Mouse (Mus musculus) heart, adult 8-10 months (tissue): ENCODE data around the gene Pik3ap1. TPM values are rescaled to one million over a fixed set of nuclear protein-coding genes. Genes with fewer than 3 reads are reported as not detected.

Source experiments
- DNase-seq: peaks from one replicate; pipeline ENCODE4 v3.0.0; 2022; ENCODE audit warnings: low spot score
- total RNA-seq, 4 experiments: library from RNA; stranded (reverse); gene quantifications; 2 replicates each; pipeline ENCODE4 v1.2.4; 2022

Pik3ap1 gene
- total RNA-seq, 4 experiments from 2014 or later, result 1.1 to 1.7 (median 1.5) TPM

DNA sequence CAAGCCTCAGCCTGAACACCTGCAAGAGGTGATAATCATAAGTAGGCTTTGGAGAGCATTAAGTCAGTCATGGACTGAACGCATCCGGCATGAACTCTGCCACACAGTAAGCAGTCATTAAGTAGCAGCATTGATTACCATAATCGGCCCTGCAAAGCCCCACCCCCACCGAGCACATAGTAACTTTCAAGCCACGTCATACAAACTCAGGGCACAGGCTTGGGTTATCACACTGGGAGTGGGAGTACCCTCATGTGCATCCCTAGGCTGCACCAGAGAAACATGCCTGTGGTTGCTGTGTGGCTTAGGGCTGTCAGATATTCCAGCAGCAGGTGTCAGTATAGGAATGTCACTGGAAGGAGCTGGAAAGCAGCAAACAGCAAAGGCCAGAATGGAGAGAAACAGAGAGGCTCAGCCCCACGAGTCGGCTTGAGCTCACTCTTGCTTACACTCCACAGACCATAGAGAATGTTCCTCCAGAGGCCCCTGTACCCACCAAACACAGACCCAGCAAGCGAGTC is 105.1 kb downstream of the Pik3ap1 start:
- no peak for DNase-seq

DNA sequence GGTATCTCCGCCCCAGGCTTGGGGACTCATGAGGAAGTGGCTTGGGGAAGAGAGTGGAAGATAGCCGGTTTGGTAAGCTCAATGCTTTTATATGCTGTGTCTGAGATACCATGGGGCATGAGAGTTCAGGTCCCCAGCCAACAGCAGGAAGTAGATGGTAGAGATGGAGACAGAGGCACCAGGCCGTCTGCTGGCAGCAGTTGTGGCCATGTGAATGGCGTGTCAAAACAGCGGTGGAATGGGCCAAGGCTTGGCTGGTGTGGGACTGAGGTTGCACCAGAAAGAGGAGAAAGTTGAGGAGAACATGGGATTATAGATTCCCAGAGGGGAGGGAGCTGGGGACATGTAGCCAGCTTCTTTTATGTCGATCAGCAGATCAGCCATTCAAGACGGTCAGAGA is 106.3 kb downstream of the Pik3ap1 start:
- no peak for DNase-seq

DNA sequence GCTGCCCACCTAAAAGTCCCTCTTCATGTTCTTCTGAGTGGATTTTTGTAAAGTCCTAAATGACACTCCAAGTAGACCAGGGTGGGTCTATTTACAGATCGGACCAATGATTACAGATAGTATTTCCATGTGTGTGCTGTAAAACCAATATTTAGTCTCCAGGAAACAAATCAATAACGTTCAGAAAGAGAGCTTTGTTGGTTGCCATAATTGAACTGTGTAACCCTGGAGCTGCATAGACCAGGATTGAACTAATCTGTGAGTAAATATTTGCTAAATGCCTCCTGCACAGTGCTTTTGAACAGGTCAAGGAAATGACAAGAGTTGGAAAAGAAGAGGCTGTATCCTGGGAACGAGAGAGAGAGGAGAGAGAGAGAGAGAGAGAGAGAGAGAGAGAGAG is 109.3 kb downstream of the Pik3ap1 start:
- no peak for DNase-seq

DNA sequence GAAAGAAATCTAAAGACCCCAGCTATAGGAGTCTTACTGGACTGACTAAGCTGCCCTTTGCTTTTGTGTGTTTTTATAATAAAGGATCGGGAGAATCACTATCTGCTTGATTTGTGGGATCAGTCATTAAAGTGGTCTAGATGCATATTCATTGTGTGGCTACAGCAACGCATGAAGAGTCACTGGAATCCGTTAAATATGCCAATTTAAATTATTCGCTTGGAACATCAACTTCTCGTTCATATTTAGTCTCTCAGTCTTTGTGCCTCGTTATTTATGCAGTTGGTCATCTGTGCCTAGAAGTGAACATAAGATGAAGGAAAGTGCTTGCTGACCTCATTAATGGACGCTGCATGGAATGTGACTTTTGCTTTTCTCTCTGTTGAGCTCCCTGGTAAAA is 114.0 kb downstream of the Pik3ap1 start:
- DNase-seq, result no peak

DNA sequence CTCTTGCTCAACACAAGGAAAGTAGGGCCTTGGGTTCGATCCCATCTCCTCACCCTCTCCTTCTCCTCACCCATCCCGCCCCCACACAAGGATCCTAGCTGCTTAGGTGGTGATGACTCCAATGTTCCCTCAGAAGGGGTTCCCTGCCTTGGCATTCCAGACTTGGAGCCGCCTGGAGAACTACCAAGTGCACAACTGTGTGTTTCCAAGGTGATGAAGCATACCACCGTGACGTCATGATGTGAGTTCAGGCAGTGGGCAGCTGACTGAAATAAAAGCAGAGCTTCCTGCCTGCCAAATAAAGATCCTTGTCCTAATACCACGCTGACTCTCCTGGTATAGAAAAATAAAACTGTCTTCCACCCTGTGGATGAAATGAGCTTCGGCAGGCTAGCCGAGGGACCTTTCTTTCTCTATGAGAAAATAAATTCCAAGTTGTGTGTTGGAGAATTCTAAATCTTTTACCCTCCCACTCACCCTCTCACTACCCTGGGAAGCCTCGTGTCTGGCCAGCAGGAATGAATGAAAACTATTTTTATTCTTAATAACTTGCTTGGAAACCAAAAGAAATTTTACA is 114.7 kb downstream of the Pik3ap1 start:
- DNase-seq, result no peak

DNA sequence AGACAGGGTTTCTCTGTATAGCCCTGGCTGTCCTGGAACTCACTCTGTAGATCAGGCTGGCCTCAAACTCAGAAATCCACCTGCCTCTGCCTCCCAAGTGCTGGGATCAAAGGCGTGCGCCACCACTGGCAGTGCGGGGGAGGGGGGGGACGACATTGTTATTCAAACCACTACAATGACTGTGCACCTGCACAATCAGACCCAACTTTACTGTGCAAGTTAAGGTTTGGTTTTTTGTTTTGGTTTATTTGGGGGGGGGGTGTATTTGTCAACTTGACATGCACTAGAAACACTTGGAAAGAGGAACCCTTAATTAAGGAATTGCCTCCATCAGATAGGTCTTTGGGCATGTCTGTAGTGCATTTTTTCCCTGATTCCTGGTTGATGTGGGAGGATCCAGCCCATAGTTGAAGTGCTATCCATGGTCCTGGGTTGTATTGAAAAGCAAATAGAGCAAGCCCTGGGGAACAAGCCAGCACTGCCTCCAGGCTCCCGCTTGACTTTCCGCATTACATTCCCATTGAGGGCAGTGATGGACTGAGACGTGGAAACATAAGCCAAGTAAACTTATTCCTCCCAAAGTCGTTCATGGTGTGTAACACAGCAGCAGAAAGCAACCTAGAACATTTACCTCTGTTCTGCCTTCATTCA is 118.5 kb downstream of the Pik3ap1 start:
- DNase-seq, result no peak

DNA sequence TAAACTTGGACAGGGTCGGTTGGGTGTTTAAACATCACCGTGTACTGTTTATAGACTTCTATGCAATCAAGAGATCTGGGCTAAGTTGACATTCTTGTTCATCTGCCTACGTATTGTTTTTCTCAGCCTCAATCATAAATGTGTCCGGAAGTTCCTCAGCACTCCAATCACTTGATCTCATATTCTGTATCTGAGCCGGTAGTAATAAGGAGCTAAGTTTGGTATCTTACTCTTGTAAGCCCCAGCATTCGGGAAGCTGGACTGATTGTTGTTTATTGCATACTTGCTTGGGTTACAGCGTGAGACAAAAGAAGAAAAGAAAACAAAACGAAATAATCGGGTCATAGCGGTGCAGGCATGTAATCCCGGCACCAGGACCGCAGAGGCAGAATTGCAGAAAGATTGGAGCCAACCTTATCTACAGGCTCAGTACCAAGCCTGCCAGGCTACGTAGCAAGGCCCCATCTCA is 120.5 kb downstream of the Pik3ap1 start:
- no peak for DNase-seq

DNA sequence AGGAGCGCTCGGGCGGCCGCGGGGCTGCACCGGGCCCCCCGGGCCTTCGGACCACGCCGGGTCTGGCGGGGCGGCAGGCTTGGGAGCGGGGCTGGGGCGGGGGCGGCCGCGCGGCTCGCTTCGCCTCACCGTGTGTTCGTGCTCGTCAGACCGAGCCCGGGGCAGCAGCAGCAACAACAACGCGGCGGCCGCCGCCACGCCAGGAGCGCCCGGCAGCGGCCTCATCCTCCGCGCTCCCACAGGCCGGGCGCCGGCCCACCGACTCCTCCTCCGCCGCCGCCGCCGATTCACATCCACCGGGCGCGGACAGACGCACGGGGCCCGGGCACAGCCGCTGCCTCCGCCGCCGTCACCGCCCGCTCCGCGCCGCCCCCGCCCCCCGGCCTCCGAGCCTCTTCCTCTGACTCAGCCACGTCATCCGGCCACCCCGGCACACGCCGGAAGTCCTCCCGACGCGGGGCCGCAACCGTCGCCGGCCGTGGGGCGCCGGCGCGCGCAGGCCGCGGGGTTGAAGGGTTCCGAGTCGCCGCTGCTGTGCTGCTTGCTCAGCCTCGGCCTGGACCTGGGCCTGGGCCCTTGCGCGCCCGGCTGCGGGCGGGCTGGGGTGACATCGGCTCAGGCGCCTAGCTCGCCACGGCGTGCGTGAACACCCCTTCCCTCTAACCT is 121.1 kb downstream of the Pik3ap1 start, which contains the start of gene Tm9sf3:
Gene Tm9sf3 (minus strand): TSS at position 368 of the 666 bp plus-strand sequence.
- peak; percentile 80 for DNase-seq

DNA sequence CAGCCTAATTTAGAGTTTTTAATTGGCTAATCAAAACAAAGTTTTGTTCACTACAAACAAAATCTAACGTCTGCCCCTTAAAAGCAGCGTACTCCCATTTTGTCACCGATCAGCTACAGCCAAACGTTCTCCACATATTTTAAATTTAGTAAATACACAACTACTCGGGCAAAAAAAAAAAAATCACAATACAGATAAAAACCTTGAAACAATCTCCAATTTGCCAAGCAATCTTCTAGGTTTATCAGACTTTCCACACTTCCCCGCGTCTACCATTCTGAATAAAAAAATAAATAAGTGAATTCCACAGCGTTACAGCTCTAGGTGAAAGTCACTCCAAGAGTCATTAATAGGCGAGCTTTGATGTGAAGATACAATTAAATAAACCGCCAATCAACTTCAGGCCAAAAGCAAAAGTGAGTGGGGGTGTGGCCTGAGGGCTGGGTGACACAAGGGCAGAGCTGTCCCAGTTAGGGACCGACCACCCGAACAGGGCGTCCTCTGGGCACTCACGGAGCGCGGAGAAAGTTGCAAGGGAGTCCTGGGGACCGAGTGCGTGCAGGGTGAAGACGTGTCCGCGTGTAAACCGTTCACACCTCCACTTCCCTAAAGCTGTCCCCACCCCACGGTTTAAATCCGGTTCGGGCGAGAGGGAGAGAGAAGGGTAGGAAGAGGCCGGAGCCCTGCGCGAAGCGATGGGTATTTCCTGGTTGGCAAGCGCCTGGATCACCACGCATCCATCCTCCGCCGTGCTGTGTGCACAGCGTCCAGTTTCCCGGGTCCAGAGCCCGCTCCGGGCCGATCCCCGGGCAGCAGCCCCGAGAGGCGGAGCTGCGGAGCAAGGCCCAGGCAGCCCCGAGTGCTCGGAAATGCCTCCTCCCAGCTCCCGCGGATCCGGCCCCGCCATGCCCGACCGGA is 121.9 kb downstream of the Pik3ap1 start:
- DNase-seq, result peak; percentile 59

DNA sequence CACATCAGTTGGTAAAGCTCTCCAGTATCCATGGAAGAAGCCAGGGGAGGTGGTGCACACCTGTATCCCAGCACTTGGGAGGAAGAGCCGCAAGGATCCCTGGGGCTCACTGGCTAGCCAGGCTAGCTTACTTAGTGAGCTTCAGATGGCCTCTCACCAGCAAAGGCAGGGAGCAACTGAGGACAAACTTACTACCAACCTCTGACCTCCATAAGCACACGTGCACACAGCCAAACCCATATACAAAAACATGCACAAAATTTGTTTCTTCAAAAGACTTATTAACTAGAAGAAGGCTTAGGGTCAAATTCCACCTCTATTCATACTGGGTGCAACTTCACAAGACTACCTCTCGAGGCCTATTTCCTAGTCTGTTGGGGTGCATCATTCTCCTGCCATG is 124.2 kb downstream of the Pik3ap1 start:
- DNase-seq, result no peak

DNA sequence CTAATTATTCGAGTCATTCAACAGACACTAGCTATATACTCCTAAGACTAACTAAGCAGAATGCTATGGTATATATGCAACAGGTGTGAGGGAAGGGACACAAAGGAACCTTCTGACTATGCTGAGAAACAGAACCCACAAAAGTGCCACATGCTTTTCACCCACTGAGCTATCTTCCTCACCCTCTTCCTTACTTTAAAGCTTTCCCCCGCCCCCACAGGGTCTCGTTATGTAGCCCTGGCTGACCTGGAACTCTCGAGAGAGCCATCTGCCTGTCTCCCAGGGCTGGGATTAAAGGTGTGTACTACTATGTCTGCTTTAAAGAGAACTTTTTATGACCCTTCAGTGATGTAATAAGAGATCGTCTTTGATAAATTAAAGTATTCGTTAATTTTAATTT is 125.6 kb downstream of the Pik3ap1 start:
- no peak for DNase-seq

DNA sequence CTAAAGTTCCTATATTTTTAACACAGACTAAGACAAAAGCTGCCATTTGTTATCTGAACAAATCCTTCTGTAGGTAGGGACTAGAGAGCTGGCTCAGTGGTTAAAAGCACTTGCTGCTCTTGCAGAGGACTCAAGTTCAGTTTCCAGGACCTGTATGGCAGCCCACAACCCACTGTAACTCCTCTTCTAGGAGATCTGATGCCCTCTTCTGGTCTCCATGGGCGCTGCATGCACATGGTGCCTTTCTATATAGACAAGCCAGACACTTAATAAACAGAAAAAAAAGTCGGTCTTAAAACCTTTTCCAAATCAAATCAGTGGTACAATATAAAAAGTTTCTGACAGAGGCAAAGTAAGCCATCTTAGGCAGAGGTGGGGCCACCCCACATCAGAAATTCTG is 126.2 kb downstream of the Pik3ap1 start:
- peak; percentile 24 for DNase-seq

DNA sequence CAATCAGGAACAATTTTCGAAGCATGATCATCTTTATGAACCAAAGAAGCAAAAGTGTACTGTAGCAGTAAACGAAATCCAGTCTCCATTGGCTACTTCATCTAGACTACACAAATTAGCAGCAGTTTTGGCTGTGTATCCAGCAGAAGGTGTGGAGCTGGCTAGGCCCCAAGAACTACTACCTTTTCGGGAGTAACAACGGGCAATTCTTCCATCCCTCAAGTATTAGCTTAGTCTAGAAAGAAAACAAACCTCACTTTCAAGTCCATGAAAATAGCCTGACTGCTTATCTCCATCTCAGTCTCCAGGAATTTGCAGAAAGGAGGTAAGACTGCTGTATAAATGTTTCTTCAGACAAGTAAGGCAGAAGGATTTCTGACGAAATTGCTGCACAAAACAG is 130.3 kb downstream of the Pik3ap1 start:
- no peak for DNase-seq

DNA sequence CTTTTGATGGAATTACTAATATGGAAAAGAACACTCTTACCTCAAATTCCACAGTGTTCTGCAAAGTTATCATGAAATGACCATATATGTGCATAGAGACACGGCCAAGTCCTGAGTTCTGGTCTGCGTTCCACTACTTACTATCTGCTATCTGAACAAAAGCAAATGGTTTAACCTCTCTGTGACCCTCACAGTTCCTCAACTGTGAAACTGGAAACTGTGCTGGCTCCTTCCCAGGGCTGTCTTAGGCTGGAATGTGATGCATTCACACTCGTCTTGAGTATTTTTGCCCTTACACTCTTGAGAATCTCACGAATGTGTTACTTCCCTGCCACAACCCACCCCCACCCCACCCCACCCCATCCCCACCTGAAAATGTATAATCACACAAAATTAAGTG is 135.9 kb downstream of the Pik3ap1 start:
- no peak for DNase-seq

DNA sequence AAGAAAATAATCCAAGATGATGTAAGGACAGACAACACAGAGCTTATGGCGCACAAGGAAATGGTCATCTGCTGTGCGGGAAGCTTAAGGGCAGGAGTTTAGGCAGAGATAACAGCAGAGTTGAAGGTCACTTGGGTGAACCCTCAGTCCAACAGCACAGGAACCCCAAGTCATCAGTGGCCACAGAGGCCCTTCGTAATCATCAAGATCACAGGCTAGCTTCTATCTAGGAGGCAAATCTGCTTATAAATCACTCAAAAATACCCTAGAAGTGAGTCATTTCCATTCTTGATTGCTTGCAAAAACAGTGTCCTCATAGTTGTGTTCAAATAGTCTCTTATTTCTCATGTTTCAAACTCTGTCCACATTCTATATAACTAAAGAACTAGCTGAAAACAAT is 136.6 kb downstream of the Pik3ap1 start:
- DNase-seq, result no peak

DNA sequence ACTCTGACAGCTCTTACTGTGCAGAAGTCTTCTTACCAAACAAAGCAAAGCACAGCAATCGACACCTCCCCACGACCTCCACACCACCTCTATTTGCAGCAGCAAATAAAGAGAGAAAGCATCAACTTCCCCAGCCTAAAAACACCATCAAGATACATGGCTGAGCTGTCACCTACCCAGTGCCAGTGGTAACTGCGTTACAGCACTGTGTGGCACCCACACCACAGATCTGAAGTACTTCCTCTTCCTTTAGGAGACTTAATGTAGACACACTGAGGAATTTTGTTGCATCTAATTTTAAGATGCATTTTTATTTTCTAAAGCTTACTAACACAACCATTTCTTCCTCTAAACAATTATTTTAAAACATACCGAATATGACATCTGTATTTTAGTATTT is 138.6 kb downstream of the Pik3ap1 start:
- DNase-seq, result no peak

DNA sequence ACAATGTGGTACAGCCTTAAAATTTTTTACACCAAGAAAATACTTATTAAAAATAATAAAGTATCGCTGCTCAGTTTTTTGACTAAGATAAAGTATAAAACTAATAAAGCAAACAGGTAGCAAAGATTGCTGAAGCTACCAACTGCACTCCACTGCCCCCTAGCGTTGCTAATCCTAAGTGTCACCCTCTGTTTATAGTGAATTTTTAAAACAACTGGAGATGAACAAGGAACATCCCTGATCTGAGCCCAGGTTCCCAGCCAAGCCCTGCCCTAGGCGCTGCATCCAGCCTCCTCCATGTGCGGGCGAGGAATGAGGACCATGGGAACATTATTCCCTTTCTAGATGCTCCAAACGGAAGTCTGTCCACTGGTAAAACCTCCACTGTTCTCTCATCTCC is 140.3 kb downstream of the Pik3ap1 start:
- DNase-seq, result peak; percentile 43

DNA sequence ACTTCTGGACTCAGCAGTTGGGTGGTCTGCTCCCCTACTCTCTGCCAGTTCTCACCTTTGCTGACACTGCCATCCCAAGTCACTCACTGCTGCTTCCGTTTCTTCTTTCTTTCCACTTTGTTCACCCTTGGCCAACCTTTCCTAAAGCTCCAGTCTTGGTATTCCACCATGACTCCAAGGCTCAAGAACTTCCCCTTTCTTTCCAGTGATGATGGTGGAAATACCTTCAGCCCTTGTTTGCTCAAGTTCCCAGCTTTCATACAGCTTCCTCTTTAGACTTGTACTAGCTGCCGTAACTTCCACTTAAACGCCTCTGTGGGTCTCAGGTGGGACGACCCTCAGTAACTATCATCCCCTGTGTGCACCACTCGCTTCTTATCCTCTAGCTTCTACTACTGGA is 142.9 kb downstream of the Pik3ap1 start:
- DNase-seq, result no peak

DNA sequence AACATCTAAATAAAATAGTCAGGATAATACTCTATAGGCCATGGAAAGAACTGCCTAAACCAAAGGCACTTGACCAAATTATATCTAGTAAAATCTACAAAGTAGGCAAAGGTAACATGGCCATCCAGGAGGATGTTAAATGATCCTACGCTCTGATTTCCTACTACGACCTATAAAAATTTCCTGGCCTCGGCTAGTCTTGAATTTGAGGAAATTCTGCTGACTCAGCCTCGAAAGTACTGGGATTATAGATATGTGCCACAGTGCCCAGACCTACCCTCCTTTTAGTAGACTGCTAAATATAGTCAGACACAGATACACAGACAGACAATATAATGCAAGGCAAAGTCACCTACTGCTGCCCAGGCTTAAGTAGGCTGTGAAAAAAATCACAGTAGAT is 151.2 kb downstream of the Pik3ap1 start:
- no peak for DNase-seq
